Mouse (Mus musculus) olfactory bulb, adult 2 months (tissue): Measurements from ENCODE around the gene Dnmt3a.

Experiments used
- CTCF ChIP-seq: fragments of 200-500 bp; IDR thresholded peaks from 2 replicates; pipeline ENCODE4 v1.5.1; 2012; ENCODE audit warnings: low read depth, mild to moderate bottlenecking, low read length, moderate library complexity; ENCODE audit not compliant: insufficient read depth
- POLR2A ChIP-seq: fragments of 200-500 bp; IDR thresholded peaks from 2 replicates; pipeline ENCODE4 v1.6.1; 2012; ENCODE audit warnings: mild to moderate bottlenecking, low read depth, low read length, moderate library complexity; ENCODE audit not compliant: insufficient read depth

DNA sequence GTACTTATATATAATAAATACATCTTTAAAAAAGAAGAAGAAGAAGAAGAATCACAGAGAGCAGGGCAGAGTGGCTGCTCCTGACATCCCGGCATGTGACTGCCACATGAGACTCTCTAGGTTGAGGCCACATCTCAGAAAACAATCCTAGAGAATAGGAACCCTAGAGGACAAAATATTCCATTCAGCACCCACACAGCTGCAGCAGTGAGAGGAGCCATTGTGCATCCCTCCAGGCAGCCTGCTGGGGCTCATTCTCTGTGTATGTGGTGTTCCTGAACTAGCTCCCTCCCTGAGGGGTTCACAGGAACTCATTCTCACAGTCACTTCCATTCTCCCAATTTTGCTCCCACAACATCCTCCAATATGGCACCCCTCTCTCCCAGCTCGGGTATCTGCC lies 35.3 kb upstream of the Dnmt3a start:
- no peak for TF ChIP-seq POLR2A
- TF ChIP-seq CTCF: no peak
